Mouse (Mus musculus) heart, embryonic 16.5 days (tissue): ENCODE results near the gene Gm13090. TPM values are rescaled to one million over a fixed set of nuclear protein-coding genes. Genes with fewer than 3 reads are reported as not detected.

Experiments used
- ATAC-seq: fragments of 200-750 bp; cut with Nextera tagmentation; replicated peaks from 2 replicates; pipeline ENCODE4 v1.8.0; 2017; ENCODE audit warnings: moderate number of reproducible peaks; ENCODE audit not compliant: insufficient read depth, low FRiP score; ENCODE audit errors: extremely low read depth
- H3K27ac ChIP-seq: fragments of 300-500 bp; sonication (generic); 2 replicates; pipeline ENCODE4 v1.5.1; 2014; ENCODE audit warnings: mild to moderate bottlenecking, low read length, control low read depth, moderate library complexity
- H3K27me3 ChIP-seq: fragments of 300-500 bp; sonication (generic); 2 replicates; pipeline ENCODE4 v1.6.1; 2014; ENCODE audit warnings: low read length, mixed read lengths; ENCODE audit not compliant: control insufficient read depth, insufficient read depth
- H3K36me3 ChIP-seq: fragments of 300-500 bp; sonication (generic); 2 replicates; pipeline ENCODE4 v1.6.1; 2014; ENCODE audit not compliant: control insufficient read depth, insufficient read depth
- H3K4me1 ChIP-seq: fragments of 300-500 bp; sonication (generic); 2 replicates; pipeline ENCODE4 v1.6.1; 2014; ENCODE audit warnings: low read length, mixed read lengths; ENCODE audit not compliant: control insufficient read depth, insufficient read depth
- H3K4me2 ChIP-seq: fragments of 300-500 bp; sonication (generic); 2 replicates; pipeline ENCODE4 v1.6.1; 2014; ENCODE audit warnings: low read depth, mild to moderate bottlenecking, control low read depth, low read length
- H3K4me3 ChIP-seq: fragments of 300-500 bp; sonication (generic); 2 replicates; pipeline ENCODE4 v1.5.1; 2014; ENCODE audit warnings: mild to moderate bottlenecking, control low read depth, low read length
- H3K9ac ChIP-seq: fragments of 300-500 bp; sonication (generic); 2 replicates; pipeline ENCODE4 v1.6.1; 2014; ENCODE audit warnings: low read length, control low read depth
- H3K9me3 ChIP-seq: fragments of 300-500 bp; sonication (generic); replicated peaks from 2 replicates; pipeline ENCODE4 v1.6.1; 2016; ENCODE audit warnings: low read length; ENCODE audit not compliant: control insufficient read depth
- WGBS: fragments of 180-500 bp; shearing (Covaris S2); extraction: QIAGEN DNeasy Blood & Tissue Kit; methylation state at CpG from one replicate; pipeline ENCODE4 v1.1.7; 2014; 5-methylcytosine and 5-hydroxymethylcytosine counted together
- polyA plus RNA-seq: library from polyadenylated mRNA; unstranded; fragments of >200 nt; fragmentation: Nextera tagmentation; extraction: Ambion mirVana; gene quantifications from 2 replicates; pipeline ENCODE4 v1.2.1, GENCODE M21; 2015

Gm13090 gene
- polyA plus RNA-seq, 1 experiment from 2014 or later: 0.20 TPM

GRCm38 (mm10) chr4:151087358-151087757, 2.0 kb upstream of the Gm13090 start:
- Histone ChIP-seq H3K27me3 (no peaks in the 10 kb centered on the region), H3K9me3 (no peaks in the 10 kb centered on the region), H3K4me2 (no peak overlapping the region), H3K4me1 (peaks cover 59% of the 10 kb centered on the region), H3K4me3 (no peak overlapping the region), H3K36me3 (peaks cover 7% of the 10 kb centered on the region; the same call in 1 of the 2 replicates), H3K9ac (no peak overlapping the region), H3K27ac (no peak overlapping the region)
- WGBS: 100% methylated on average over 1 of the region's 1 CpGs
- no peak for ATAC-seq

GRCm38 (mm10) chr4:151088819-151089218, 551 bp upstream of the Gm13090 start:
- Histone ChIP-seq H3K36me3 (peaks cover 7% of the 10 kb centered on the region; the same call in 1 of the 2 replicates), H3K4me1 (peaks cover 53% of the 10 kb centered on the region), H3K9ac (peak overlapping the region; percentile 26; the same call in 1 of the 2 replicates), H3K27ac (peak overlapping the region; percentile 49), H3K27me3 (no peaks in the 10 kb centered on the region), H3K4me3 (no peak overlapping the region), H3K4me2 (no peak overlapping the region), H3K9me3 (no peaks in the 10 kb centered on the region)
- WGBS: 74% methylated on average over 14 of the region's 14 CpGs
- no peak for ATAC-seq

GRCm38 (mm10) chr4:151095207-151095606, 5.8 kb downstream of the Gm13090 start:
- Histone ChIP-seq H3K27ac (peak overlapping the region; percentile 97), H3K4me3 (no peak overlapping the region), H3K27me3 (no peaks in the 10 kb centered on the region), H3K9ac (peak overlapping the region; percentile 62; the same call in 1 of the 2 replicates), H3K9me3 (no peaks in the 10 kb centered on the region), H3K4me2 (peak overlapping the region; percentile 61), H3K4me1 (peaks cover 67% of the 10 kb centered on the region), H3K36me3 (no peaks in the 10 kb centered on the region)
- WGBS: 39% methylated on average over 2 of the region's 2 CpGs
- no peak for ATAC-seq

GRCm38 (mm10) chr4:151096334-151097103, 7.1 kb downstream of the Gm13090 start:
- Histone ChIP-seq H3K4me2 (peak overlapping the region; percentile 61), H3K9me3 (no peaks in the 10 kb centered on the region), H3K27me3 (no peaks in the 10 kb centered on the region), H3K27ac (peak overlapping the region; percentile 97), H3K36me3 (no peaks in the 10 kb centered on the region), H3K4me3 (peak overlapping the region; percentile 39), H3K9ac (peak overlapping the region; percentile 77), H3K4me1 (peaks cover 56% of the 10 kb centered on the region)
- peak; percentile 64 for ATAC-seq
- 40% methylated on average over 18 of the region's 18 CpGs for WGBS

GRCm38 (mm10) chr4:151097104-151097438, 7.7 kb downstream of the Gm13090 start:
- H3K9me3 ChIP-seq: no peaks in the 10 kb centered on the region
- peak; percentile 75 for ATAC-seq
- peaks cover 53% of the 10 kb centered on the region for H3K4me1 ChIP-seq
- WGBS: 35% methylated on average over 11 of the region's 11 CpGs
- peak overlapping the region; percentile 97 for H3K27ac ChIP-seq
- H3K27me3 ChIP-seq: no peaks in the 10 kb centered on the region
- peak overlapping the region; percentile 61 for H3K4me2 ChIP-seq
- peak overlapping the region; percentile 77 for H3K9ac ChIP-seq
- peak overlapping the region; percentile 39 for H3K4me3 ChIP-seq
- no peaks in the 10 kb centered on the region for H3K36me3 ChIP-seq

GRCm38 (mm10) chr4:151103646-151104045, 14.3 kb downstream of the Gm13090 start:
- H3K4me3 ChIP-seq: no peak overlapping the region
- H3K27ac ChIP-seq: peak overlapping the region; percentile 71
- H3K9me3 ChIP-seq: no peaks in the 10 kb centered on the region
- ATAC-seq: no peak
- H3K4me2 ChIP-seq: peak overlapping the region; percentile 52
- peak overlapping the region; percentile 43 for H3K9ac ChIP-seq
- no peaks in the 10 kb centered on the region for H3K36me3 ChIP-seq
- peaks cover 11% of the 10 kb centered on the region for H3K27me3 ChIP-seq
- WGBS: 55% methylated on average over 11 of the region's 11 CpGs
- H3K4me1 ChIP-seq: peaks cover 32% of the 10 kb centered on the region

- 43% methylated on average over 10 of the region's 10 CpGs for WGBS
- Histone ChIP-seq H3K9ac (peak overlapping the region; percentile 43), H3K4me1 (peaks cover 31% of the 10 kb centered on the region), H3K9me3 (no peaks in the 10 kb centered on the region), H3K4me2 (peak overlapping the region; percentile 52), H3K27ac (peak overlapping the region; percentile 71), H3K4me3 (peak overlapping the region; percentile 19), H3K36me3 (no peaks in the 10 kb centered on the region), H3K27me3 (peaks cover 13% of the 10 kb centered on the region)
- no peak for ATAC-seq
Measured at GRCm38 (mm10) chr4:151104147-151104546, 14.8 kb downstream of the Gm13090 start.

GRCm38 (mm10) chr4:151105886-151106285, 16.5 kb downstream of the Gm13090 start:
- peak overlapping the region; percentile 70 for H3K4me2 ChIP-seq
- H3K36me3 ChIP-seq: no peaks in the 10 kb centered on the region
- ATAC-seq: no peak
- H3K27ac ChIP-seq: peak overlapping the region; percentile 92
- peaks cover 23% of the 10 kb centered on the region for H3K4me1 ChIP-seq
- no peaks in the 10 kb centered on the region for H3K9me3 ChIP-seq
- H3K27me3 ChIP-seq: peaks cover 27% of the 10 kb centered on the region
- peak overlapping the region; percentile 65 for H3K4me3 ChIP-seq
- peak overlapping the region; percentile 84 for H3K9ac ChIP-seq
- 47% methylated on average over 6 of the region's 6 CpGs for WGBS

GRCm38 (mm10) chr4:151106468-151106867, 17.1 kb downstream of the Gm13090 start:
- no peaks in the 10 kb centered on the region for H3K36me3 ChIP-seq
- peak overlapping the region; percentile 84 for H3K9ac ChIP-seq
- no peak for ATAC-seq
- peaks cover 28% of the 10 kb centered on the region for H3K27me3 ChIP-seq
- peaks cover 23% of the 10 kb centered on the region for H3K4me1 ChIP-seq
- WGBS: 27% methylated on average over 10 of the region's 10 CpGs
- H3K27ac ChIP-seq: peak overlapping the region; percentile 92
- no peaks in the 10 kb centered on the region for H3K9me3 ChIP-seq
- peak overlapping the region; percentile 65 for H3K4me3 ChIP-seq
- peak overlapping the region; percentile 70 for H3K4me2 ChIP-seq
